In the genomic region with DNA sequence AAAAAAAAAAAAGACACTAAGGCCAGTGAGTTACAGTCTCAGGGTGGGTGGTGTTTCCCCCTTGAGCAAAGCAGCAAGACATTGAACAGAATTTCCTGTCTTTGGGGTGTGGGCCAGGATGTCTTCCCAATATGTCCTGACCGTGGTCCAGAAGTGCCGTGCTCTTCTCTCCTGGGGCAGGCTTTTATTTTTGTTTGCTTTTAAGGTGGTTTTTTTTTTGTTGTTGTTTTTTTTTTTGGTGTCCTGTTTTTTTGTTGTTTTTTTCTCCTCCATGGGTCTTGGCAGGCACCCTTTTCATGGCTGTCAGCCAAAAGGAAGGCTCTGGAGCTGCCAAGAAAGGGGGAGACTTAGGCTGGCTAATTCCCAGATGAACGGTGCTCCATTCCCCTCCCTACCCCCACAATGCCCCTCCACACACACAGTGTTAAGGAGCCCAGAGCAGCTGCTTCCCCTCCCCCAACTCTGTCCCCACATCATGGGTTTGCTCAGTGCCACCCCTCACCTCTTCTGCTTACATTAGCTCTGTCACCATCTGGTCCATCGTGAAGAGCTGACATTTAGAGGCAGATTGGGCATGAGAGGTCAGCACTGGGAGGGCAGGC, we compare ENCODE assay signal across 9 mouse cellular contexts. TPM values are rescaled to one million over a fixed set of nuclear protein-coding genes. Genes with fewer than 3 reads are reported as not detected.
DNase-seq lines count a peak whose midpoint lies in the region; ATAC-seq lines count a peak whose summit lies in the region.
"Had no signal": no experiment of that assay in that cellular context is flagged by ENCODE, and none has a peak within 500 bp of the region (broad histone marks: within the 10 kb centered on the region; RNA-seq: fewer than 3 reads in every experiment).

No protein-coding gene starts in this region.

- peak; percentile 71 for DNase-seq in kidney, adult 11 months
- DNase-seq in adrenal gland, postnatal 36 days, result peak; percentile 71 to 75
- DNase-seq in kidney, adult 9 months, result peak; percentile 89
- no peak for DNase-seq in spleen, adult 18-20 months
- DNase-seq in urinary bladder, adult 18-20 months (ENCODE audit: low spot score in 2 of 2), result no peak

- H3K27me3 ChIP-seq in kidney, embryonic 14.5 days (ENCODE audit: control insufficient read depth, insufficient read depth, low read length), result no peaks in the 10 kb centered on the region
- H3K27me3 ChIP-seq in embryonic facial prominence, embryonic 13.5 days, result no peaks in the 10 kb centered on the region
- H3K27me3 ChIP-seq in midbrain, embryonic 16.5 days (ENCODE audit: control insufficient read depth, insufficient read depth, low read depth, low read length), result no peaks in the 10 kb centered on the region
- H3K27me3 ChIP-seq: megakaryocyte, embryonic 14.5 days had no signal

- no peak overlapping the region for H3K4me3 ChIP-seq in kidney, embryonic 14.5 days (ENCODE audit: low read length)
- no peak overlapping the region for H3K4me3 ChIP-seq in embryonic facial prominence, embryonic 13.5 days
- H3K4me3 ChIP-seq in midbrain, embryonic 16.5 days (ENCODE audit: low read depth, low read length), result no peak overlapping the region
- H3K4me3 ChIP-seq: megakaryocyte, embryonic 14.5 days had no signal

- H3K9ac ChIP-seq in kidney, embryonic 14.5 days (ENCODE audit: low read depth, low read length), result no peak overlapping the region
- H3K9ac ChIP-seq in embryonic facial prominence, embryonic 13.5 days, result 0 out of 2 replicates have a peak overlapping the region, but pooled peaks have one; percentile 36
- H3K9ac ChIP-seq in midbrain, embryonic 16.5 days (ENCODE audit: low read depth, low read length), result no peak overlapping the region

- H3K4me1 ChIP-seq in kidney, embryonic 14.5 days (ENCODE audit: control insufficient read depth, insufficient read depth, low read length), result peaks cover 23% of the 10 kb centered on the region
- H3K4me1 ChIP-seq in embryonic facial prominence, embryonic 13.5 days, result peaks cover 41% of the 10 kb centered on the region
- 0 out of 2 replicates have a peak, but pooled peaks cover 2% of the 10 kb centered on the region for H3K4me1 ChIP-seq in midbrain, embryonic 16.5 days (ENCODE audit: control insufficient read depth, insufficient read depth, low read length)

- ATAC-seq in kidney, embryonic 14.5 days (ENCODE audit: low FRiP score, low TSS enrichment), result no peak
- no peak for ATAC-seq in embryonic facial prominence, embryonic 13.5 days (ENCODE audit: insufficient number of reproducible peaks, insufficient read depth, low FRiP score, low TSS enrichment, low read depth)
- peak; percentile 66 for ATAC-seq in midbrain, embryonic 16.5 days

- WGBS in kidney, embryonic 14.5 days, result 57% methylated on average over 4 of the region's 4 CpGs
- WGBS in embryonic facial prominence, embryonic 13.5 days, result 62% methylated on average over 4 of the region's 4 CpGs
- 42% methylated on average over 4 of the region's 4 CpGs for WGBS in midbrain, embryonic 16.5 days

- H3K4me2 ChIP-seq in kidney, embryonic 14.5 days (replicated peaks; ENCODE audit: low read depth, low read length), result no peak overlapping the region
- H3K4me2 ChIP-seq in embryonic facial prominence, embryonic 13.5 days, result no peak overlapping the region
- no peak overlapping the region for H3K4me2 ChIP-seq in midbrain, embryonic 16.5 days (ENCODE audit: low read length)

- no peaks in the 10 kb centered on the region for H3K9me3 ChIP-seq in kidney, embryonic 14.5 days (ENCODE audit: control insufficient read depth, low read length)
- H3K9me3 ChIP-seq in embryonic facial prominence, embryonic 13.5 days, result no peaks in the 10 kb centered on the region
- no peaks in the 10 kb centered on the region for H3K9me3 ChIP-seq in midbrain, embryonic 16.5 days (replicated peaks; ENCODE audit: control insufficient read depth, low read length, poor library complexity, severe bottlenecking)
- H3K9me3 ChIP-seq: megakaryocyte, embryonic 14.5 days had no signal

- peaks cover 55% of the 10 kb centered on the region for H3K36me3 ChIP-seq in kidney, embryonic 14.5 days (ENCODE audit: control insufficient read depth, insufficient read depth, low read length)
- H3K36me3 ChIP-seq in embryonic facial prominence, embryonic 13.5 days, result peaks cover 69% of the 10 kb centered on the region
- peaks cover 14% of the 10 kb centered on the region for H3K36me3 ChIP-seq in midbrain, embryonic 16.5 days (ENCODE audit: control insufficient read depth, insufficient read depth, low read length)

- H3K27ac ChIP-seq in kidney, embryonic 14.5 days (ENCODE audit: low read depth, low read length), result no peak overlapping the region
- peak overlapping the region; percentile 33 for H3K27ac ChIP-seq in embryonic facial prominence, embryonic 13.5 days
- peak overlapping the region; percentile 28; the same call in 1 of the 2 replicates for H3K27ac ChIP-seq in midbrain, embryonic 16.5 days (ENCODE audit: low read length)

RNA-seq across cellular contexts. Expression of a gene that starts 3.1 kb away (rescaled TPM):
- polyA plus RNA-seq in kidney, embryonic 14.5 days (2014; fragmentation: Nextera tagmentation; extraction: Ambion mirVana), result 7.7 and 11.5 TPM in 2 replicates
- total RNA-seq in adrenal gland, postnatal 36 days (2021), result 10 to 100 TPM; 15.3 to 19.5 TPM
- polyA plus RNA-seq in embryonic facial prominence, embryonic 13.5 days (2015; fragmentation: Nextera tagmentation; extraction: Ambion mirVana), result 3.7 and 4.7 TPM in 2 replicates
- polyA plus RNA-seq in midbrain, embryonic 16.5 days (2015; fragmentation: Nextera tagmentation; extraction: Ambion mirVana), result 6.1 and 7.2 TPM in 2 replicates

RNA-seq across cellular contexts. Expression of a gene that starts 17.9 kb away (rescaled TPM):
- polyA plus RNA-seq in kidney, embryonic 14.5 days (2014; fragmentation: Nextera tagmentation; extraction: Ambion mirVana), result not detected in 2 replicates
- total RNA-seq in adrenal gland, postnatal 36 days (2021), result not detected
- polyA plus RNA-seq in embryonic facial prominence, embryonic 13.5 days (2015; fragmentation: Nextera tagmentation; extraction: Ambion mirVana), result not detected in 2 replicates
- polyA plus RNA-seq in midbrain, embryonic 16.5 days (2015; fragmentation: Nextera tagmentation; extraction: Ambion mirVana), result not detected in 2 replicates

RNA-seq across cellular contexts. Expression of a gene that starts 22.6 kb away (rescaled TPM):
- 0.07 and 0.26 TPM in 2 replicates for polyA plus RNA-seq in kidney, embryonic 14.5 days (2014; fragmentation: Nextera tagmentation; extraction: Ambion mirVana)
- total RNA-seq in adrenal gland, postnatal 36 days (2021), result 1 to 10 TPM; 1.3 to 2.1 TPM
- polyA plus RNA-seq in embryonic facial prominence, embryonic 13.5 days (2015; fragmentation: Nextera tagmentation; extraction: Ambion mirVana), result 0.06 and 0.11 TPM in 2 replicates
- 0.26 and 0.27 TPM in 2 replicates for polyA plus RNA-seq in midbrain, embryonic 16.5 days (2015; fragmentation: Nextera tagmentation; extraction: Ambion mirVana)

RNA-seq across cellular contexts. Expression of a gene that starts 23.2 kb away (rescaled TPM):
- polyA plus RNA-seq in kidney, embryonic 14.5 days (2014; fragmentation: Nextera tagmentation; extraction: Ambion mirVana), result 25.2 and 34.4 TPM in 2 replicates
- 10 to 100 TPM; 42.8 to 51.3 TPM for total RNA-seq in adrenal gland, postnatal 36 days (2021)
- 29.0 and 30.5 TPM in 2 replicates for polyA plus RNA-seq in embryonic facial prominence, embryonic 13.5 days (2015; fragmentation: Nextera tagmentation; extraction: Ambion mirVana)
- polyA plus RNA-seq in midbrain, embryonic 16.5 days (2015; fragmentation: Nextera tagmentation; extraction: Ambion mirVana), result 38.0 and 40.9 TPM in 2 replicates

RNA-seq across cellular contexts. Expression of a gene that starts 23.3 kb away (rescaled TPM):
- 35.2 and 54.4 TPM in 2 replicates for polyA plus RNA-seq in kidney, embryonic 14.5 days (2014; fragmentation: Nextera tagmentation; extraction: Ambion mirVana)
- 10 to 100 TPM; 33.9 to 35.9 TPM for total RNA-seq in adrenal gland, postnatal 36 days (2021)
- polyA plus RNA-seq in embryonic facial prominence, embryonic 13.5 days (2015; fragmentation: Nextera tagmentation; extraction: Ambion mirVana), result 36.5 and 40.7 TPM in 2 replicates
- 18.9 and 19.6 TPM in 2 replicates for polyA plus RNA-seq in midbrain, embryonic 16.5 days (2015; fragmentation: Nextera tagmentation; extraction: Ambion mirVana)

Comparison
In these comparisons a context has a peak if more than half of its experiments do, and no peak if none do; other contexts are left out.
1. DNase-seq: peak in kidney, adult 11 months (single experiment), adrenal gland, postnatal 36 days (2 of 2) and kidney, adult 9 months (single experiment); none in spleen, adult 18-20 months (0 of 2) and urinary bladder, adult 18-20 months (0 of 2).